Mouse (Mus musculus): ENCODE results near the gene Rnf167. TPM values are rescaled to one million over a fixed set of nuclear protein-coding genes. Genes with fewer than 3 reads are reported as not detected.

Rnf167 gene
- total and polyA plus RNA-seq, 3 experiments: 23.5 to 31.7 (median 25.5) TPM

- Histone ChIP-seq H3K9ac (ENCODE audit: insufficient read depth, low read depth) (peak overlapping the region; percentile 99), H3K27me3 (replicated peaks) (no peaks in the 10 kb centered on the region), H3K27ac (ENCODE audit: insufficient read depth, low read depth) (0 out of 2 replicates have a peak overlapping the region, but pooled peaks have one; percentile 2), H3K4me3 (replicated peaks in 1 of 3; ENCODE audit: low read depth in 2 of 3, low read length in 2 of 3, poor library complexity in 1 of 3) (peak overlapping the region in 1 of 3 experiments; percentile 26), H3K9me3 (replicated peaks; ENCODE audit: low read length) (no peaks in the 10 kb centered on the region), H3K36me3 (replicated peaks in 1 of 2; ENCODE audit: control insufficient read depth in 1 of 2, insufficient read depth in 1 of 2, low read length in 1 of 2) (peaks cover 38 to 49% of the 10 kb centered on the region in 2 experiments), H3K4me1 (ENCODE audit: control insufficient read depth in 1 of 2, insufficient read depth in 2 of 2) (peaks cover 18 to 47% of the 10 kb centered on the region in 2 experiments), H3K4me2 (ENCODE audit: insufficient read depth, low read depth, poor library complexity, severe bottlenecking) (peak overlapping the region; percentile 87; the same call in 1 of the 2 replicates), H3K79me2 (replicated peaks; ENCODE audit: control insufficient read depth, extremely low read depth, insufficient read depth, poor library complexity, severe bottlenecking) (peaks cover 70% of the 10 kb centered on the region)
- peak; percentile 73 for DNase-seq (ENCODE audit: extremely low read depth)
- TF ChIP-seq IRF4 (IDR thresholded peaks at IDR 0.05; ENCODE audit: low read depth, low read length) (peak; percentile 46; the same call in 1 of the 2 replicates), SIN3A (IDR thresholded peaks at IDR 0.05; ENCODE audit: low read length) (peak; percentile 91), ZC3H11A (IDR thresholded peaks at IDR 0.05; ENCODE audit: low read depth, low read length) (no peak), USF1 (IDR thresholded peaks at IDR 0.05; ENCODE audit: low read depth, low read length) (peak; percentile 50), SMC3 (IDR thresholded peaks at IDR 0.05; ENCODE audit: low read depth, low read length) (0 out of 2 replicates have a peak, but pooled peaks have one; percentile 10), MXI1 (IDR thresholded peaks at IDR 0.05; ENCODE audit: low read depth, low read length) (peak; percentile 53; the same call in 1 of the 2 replicates), TCF12 (IDR thresholded peaks at IDR 0.05; ENCODE audit: low read depth, low read length) (0 out of 2 replicates have a peak, but pooled peaks have one; percentile 26), RCOR1 (conservative IDR thresholded peaks at IDR 0.05; ENCODE audit: low read depth, low read length) (peak; percentile 72; the same call in 1 of the 2 replicates), KAT2A (IDR thresholded peaks at IDR 0.05; ENCODE audit: insufficient replicate concordance, low read length) (no peak), ZNF384 (IDR thresholded peaks at IDR 0.05; ENCODE audit: low read depth, low read length) (no peak; the same call in 1 of the 2 replicates), MAFK (IDR thresholded peaks at IDR 0.05; ENCODE audit: insufficient replicate concordance, low read length) (no peak), MYC (IDR thresholded peaks at IDR 0.05; ENCODE audit: low read depth, low read length) (no peak), CHD2 (IDR thresholded peaks at IDR 0.05; ENCODE audit: low read length) (peak; percentile 67; the same call in 1 of the 2 replicates), CTCF (conservative IDR thresholded peaks at IDR 0.05 in 1 of 2, IDR thresholded peaks at IDR 0.05 in 1 of 2; ENCODE audit: low read depth in 2 of 2, low read length in 2 of 2) (no peak), ELF1 (IDR thresholded peaks at IDR 0.05; ENCODE audit: low read depth, low read length) (no peak), NRF1 (IDR thresholded peaks at IDR 0.05; ENCODE audit: low read depth, low read length) (no peak), POLR2AphosphoS2 (IDR thresholded peaks at IDR 0.05; ENCODE audit: low read depth, low read length) (no peak), MAX (IDR thresholded peaks at IDR 0.05; ENCODE audit: low read length) (0 out of 2 replicates have a peak, but pooled peaks have one; percentile 36), TBP (conservative IDR thresholded peaks at IDR 0.05; ENCODE audit: low read depth, low read length) (no peak), ETS1 (conservative IDR thresholded peaks at IDR 0.05; ENCODE audit: low read depth, low read length) (peak; percentile 85), E2F4 (IDR thresholded peaks at IDR 0.05; ENCODE audit: insufficient replicate concordance, low read depth, low read length) (no peak), NELFE (IDR thresholded peaks at IDR 0.05; ENCODE audit: low read depth, low read length) (no peak), RAD21 (IDR thresholded peaks at IDR 0.05; ENCODE audit: low read depth, low read length) (no peak), HCFC1 (IDR thresholded peaks at IDR 0.05; ENCODE audit: low read depth, low read length) (no peak), MEF2A (IDR thresholded peaks at IDR 0.05; ENCODE audit: borderline replicate concordance, low read depth, low read length) (peak; percentile 40; the same call in 1 of the 2 replicates), EP300 (IDR thresholded peaks at IDR 0.05; ENCODE audit: low read length) (peak; percentile 61; the same call in 1 of the 2 replicates), CHD1 (IDR thresholded peaks at IDR 0.05; ENCODE audit: low read depth, low read length) (peak; percentile 93; the same call in 1 of the 2 replicates), POLR2A (IDR thresholded peaks at IDR 0.05; ENCODE audit: low read depth, low read length) (no peak), ZMIZ1 (IDR thresholded peaks at IDR 0.05; ENCODE audit: low read depth, low read length) (peak; percentile 69; the same call in 1 of the 2 replicates), ZKSCAN1 (IDR thresholded peaks at IDR 0.05; ENCODE audit: borderline replicate concordance, low read depth, low read length) (no peak), UBTF (IDR thresholded peaks at IDR 0.05; ENCODE audit: low read depth, low read length) (no peak), GABPA (IDR thresholded peaks at IDR 0.05; ENCODE audit: insufficient replicate concordance, low read depth, low read length) (no peak), MAZ (IDR thresholded peaks at IDR 0.05; ENCODE audit: low read depth, low read length) (no peak), USF2 (conservative IDR thresholded peaks at IDR 0.05; ENCODE audit: low read depth, low read length) (no peak; the same call in 1 of the 2 replicates), PAX5 (IDR thresholded peaks at IDR 0.05; ENCODE audit: low read length) (no peak), JUN (IDR thresholded peaks at IDR 0.05; ENCODE audit: insufficient read depth, low read depth, low read length) (no peak), JUND (conservative IDR thresholded peaks at IDR 0.05; ENCODE audit: low read depth, low read length) (no peak; the same call in 1 of the 2 replicates), BHLHE40 (IDR thresholded peaks at IDR 0.05; ENCODE audit: low read depth, low read length) (peak; percentile 77)
- dilution Hi-C loops (cut with MboI; ENCODE audit: extremely low pct_ligation_motif_present, extremely low pct_unique_long_range_greater_than_20kb, low sequenced_read_pairs): no loop called here
- in situ Hi-C loops (cut with MboI; ENCODE audit: low pct_ligation_motif_present, low pct_unique_long_range_greater_than_20kb, low sequenced_read_pairs): no loop called here
Measured at GRCm38 (mm10) chr11:70651391-70651790, 4.4 kb downstream of the Rnf167 start.

All from CH12.LX (cell line).